Mouse (Mus musculus): Measurements from ENCODE around the gene Vsir.
A peak's percentile ranks its signal among the peaks of the same experiment; 100 is the strongest.

Gene Vsir

DNA sequence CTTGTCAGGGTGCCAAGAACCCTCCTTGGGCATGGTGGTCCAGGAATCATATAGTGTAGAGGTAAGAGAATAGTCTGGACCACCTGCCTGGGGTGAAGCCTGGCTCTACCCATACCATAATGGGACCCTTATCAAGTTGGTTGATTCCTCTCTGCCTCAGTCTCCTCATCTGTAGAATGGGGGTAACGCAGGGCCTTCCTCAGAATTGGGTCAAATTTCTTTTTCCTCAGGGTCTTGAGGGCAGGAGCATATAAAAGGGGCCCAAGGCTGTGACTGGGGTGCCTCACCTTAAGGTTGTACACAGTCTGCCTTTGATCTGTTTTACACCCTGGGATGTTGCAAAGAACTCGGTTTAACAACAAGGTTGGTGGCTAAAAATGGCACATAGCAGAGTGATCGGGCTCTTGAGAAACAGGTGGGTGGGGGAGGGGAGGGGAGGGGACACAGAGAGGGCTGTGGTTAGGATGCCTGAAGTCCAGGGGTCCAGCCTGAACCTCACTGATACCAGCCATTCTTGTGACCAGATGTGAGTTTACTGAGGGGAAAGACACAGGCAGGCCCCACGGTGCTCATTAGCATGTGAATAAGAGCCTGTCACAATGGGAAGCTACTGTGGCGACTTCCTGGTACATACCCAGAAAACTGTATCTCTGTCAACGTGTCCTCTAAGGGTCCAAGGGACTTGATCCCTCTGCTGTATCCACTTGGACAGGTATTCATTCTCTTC lies 43.7 kb downstream of the Vsir start:
- DNase-seq, result no peak

DNA sequence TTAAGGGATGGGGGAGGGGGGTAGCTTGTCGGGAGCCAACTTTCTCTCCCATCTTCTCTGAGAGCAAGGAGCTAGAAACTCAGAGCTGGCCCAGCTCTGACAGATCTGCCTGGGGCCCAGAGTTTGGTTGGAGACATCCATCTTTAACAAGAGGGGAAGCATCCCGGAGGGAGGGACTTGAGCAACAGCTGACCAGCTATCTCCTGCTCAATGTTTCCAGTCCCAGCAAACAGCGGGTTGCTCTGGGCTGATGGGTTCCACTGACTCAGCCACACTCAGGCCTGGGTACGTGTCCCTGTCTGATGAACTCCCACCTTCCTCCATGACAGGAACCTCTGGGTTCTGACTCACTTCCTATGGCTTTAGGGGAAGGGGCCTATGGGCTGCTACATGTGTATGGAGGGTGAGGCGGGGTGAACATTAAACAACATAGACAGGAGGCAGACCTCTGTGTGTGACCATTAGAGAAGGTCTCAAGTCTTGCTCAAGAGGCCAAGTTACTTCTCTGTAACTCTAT lies 44.3 kb downstream of the Vsir start:
- no peak for DNase-seq

DNA sequence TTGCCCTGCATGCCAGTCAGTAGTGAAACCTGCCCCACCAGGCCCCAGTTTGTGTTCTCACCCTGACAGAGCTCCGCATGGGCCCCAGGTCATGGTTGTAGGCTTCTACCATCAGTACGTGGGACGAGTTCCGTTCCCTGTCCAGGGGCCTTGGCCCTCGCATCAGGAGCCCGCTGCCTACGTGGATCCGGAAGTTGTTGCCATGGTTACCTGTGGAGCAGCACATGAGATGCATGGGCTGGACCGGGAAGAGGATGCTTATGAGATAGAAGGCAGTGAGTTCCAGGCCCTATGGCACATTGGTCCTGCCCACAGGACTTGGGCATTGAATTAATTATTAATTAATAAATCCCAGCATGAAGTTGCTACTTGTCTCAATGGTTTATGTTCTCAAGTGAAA lies 45.0 kb downstream of the Vsir start:
- DNase-seq, result no peak

DNA sequence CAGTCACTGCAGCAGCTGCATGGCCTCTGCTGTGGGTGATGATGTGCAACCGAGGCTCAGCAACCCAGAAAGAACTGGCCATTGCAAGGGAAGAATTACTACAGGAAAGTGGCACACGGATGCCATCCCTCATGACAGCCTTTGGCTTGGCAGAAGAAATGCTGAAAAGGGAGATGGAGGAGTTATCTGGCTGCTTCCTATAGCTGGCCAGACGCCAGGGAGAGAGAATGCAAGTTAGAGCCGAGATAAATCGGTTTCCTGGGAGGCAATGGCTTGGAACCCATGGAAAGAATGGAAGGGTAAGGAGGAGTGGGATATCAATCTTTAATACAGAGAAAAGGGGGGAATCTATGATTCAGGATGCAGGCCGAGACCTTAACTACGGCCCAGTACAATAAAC lies 48.3 kb downstream of the Vsir start:
- no peak for DNase-seq

DNA sequence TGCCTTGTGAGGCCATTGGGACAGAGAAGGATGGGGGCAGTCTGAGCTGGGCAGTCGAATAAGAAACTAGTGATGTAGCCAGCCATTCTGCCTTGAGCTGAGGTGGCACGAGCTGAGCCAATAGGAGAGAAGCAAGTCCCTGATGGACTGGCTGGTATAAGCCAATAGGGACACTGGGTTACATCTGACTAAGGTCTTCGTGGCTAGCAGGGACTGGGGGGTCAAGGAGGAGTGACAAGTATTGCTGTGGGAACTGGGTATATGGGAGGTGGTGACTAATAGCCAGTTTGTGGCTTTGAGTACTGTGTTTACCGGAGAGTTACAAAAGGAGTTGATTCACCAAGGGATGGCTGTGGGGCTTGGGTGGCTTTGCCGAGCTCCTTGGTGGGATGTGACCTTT lies 49.0 kb downstream of the Vsir start:
- no peak for DNase-seq

DNA sequence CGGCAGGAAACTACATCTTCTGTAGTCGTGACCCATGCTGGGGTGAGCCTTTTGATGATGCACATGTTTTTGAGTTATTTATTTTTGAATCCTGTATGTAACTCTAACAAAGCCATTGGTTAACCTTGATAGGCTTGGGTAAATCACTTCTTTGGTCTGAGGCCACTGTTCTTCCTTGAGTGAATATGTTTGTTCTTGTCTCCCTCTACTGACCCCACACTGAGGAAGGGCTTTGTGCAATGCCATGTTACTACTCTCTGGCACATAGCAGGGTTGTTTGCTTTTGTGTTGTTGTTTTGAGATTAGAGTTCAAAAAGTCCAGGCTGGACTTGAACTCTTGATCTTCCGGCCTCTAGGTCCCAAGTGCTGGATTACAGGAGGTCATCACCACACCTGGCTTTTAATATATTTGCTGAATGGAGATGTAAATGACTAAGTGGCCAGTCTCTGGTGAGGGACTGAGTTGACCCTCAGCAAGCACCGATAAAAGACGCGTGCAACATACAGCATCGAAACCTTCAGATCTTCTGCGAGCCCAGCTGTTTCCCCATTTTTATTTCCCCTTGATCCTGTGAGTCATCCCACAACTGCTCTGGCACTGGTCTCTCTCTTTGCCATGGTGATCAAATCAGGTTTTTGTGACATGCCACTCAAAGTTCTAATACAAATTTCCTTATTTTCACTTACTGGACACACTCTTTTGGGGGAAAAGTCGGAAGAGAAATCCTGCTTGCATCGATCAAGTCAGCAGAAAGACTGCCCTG lies 51.6 kb downstream of the Vsir start:
- DNase-seq, result no peak

DNA sequence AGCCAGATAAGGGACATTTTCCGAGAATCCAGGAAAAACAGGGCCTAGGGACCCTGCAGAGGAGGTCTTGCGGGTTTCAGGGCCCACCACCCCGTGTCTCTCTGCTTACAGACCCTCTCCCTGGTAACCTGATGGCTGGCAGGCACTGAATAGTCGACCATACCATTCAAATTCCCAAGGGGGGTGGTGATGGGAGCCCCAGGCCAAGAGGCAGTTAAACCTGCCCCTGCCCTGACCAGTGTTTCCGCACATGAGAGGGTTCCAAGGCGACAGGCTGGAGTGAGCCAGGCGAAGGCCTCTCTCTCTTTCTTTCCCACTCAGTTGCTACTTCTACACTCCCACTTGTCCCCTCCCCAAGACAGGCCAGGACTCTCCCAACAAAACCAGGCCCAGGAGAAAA lies 52.8 kb downstream of the Vsir start, which contains the start of gene Gm17455:
Gene Gm17455 (plus strand): TSS at position 278 of the 400 bp plus-strand sequence.
- DNase-seq, result no peak

DNA sequence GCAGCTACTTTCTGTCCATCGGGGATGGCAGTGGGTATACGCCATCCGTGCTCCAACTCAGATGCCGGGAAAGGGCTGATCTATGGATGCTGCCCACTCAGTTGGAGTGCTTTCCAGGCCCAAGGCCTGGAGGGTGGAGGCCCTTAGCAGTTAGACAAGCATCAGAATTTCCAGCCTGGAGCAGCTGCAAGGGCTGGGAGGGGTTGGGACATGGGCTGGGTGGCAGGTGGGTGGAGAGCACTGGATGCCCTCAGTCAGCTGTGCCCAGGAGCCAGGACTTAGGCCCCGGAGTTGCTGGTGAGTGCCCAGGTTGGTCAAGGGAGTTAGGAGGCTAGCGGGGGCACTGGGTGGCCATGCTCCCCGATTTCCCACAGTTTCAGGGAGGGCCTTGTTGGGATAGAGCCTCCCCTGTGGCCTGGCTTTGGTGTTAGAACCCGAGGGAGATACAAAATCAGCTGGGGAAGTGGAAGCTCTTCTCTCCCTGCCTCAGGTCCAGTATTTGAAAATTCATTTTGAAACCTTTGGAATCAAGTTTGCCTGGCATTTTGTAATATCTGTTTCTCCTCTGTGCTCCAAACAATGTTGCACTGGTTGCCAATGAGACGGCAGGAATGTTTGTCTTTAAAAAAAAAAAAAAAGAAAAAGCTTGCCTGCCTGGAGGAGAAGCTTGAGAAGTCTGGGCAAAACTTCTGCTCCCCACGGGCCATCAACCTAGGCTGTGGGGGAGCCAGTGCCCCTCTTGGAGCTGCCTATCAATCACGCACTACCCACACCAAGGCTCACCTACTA lies 54.0 kb downstream of the Vsir start:
- DNase-seq, result no peak

DNA sequence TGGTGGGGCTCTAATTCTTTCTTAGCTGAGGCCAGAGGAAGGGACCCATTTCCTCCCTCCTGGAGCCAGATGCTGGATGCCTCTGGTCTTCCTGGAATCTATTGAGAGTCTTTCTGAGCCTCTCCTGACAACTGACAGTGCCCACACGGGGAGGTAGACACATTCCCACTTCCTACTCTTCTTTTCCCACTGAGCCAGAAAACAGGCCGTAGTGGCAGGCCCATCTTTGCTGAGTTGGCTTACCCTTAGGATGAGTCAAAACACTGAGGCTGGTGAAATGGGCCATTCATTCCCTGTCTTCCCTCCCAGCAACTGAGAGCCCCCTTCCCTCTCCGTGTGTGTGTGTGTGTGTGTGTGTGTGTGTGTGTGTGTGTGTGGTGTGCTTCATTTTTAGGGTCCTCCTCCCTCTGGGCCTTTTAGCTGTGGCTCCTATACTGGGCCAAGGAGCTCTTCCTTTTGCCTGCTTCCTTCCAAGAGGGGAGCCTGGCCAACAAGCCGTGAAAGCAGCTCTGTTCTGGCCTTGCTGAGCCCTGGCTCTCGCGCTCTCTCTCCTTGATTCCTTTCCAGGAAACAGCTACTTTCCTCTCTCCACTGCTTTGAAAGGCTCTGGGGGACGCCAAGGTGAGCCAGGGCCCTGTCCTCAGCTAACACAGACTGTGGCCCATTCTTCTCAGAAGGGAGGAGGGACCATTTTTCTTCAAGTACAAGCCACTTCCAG lies 59.0 kb downstream of the Vsir start:
- no peak for DNase-seq

DNA sequence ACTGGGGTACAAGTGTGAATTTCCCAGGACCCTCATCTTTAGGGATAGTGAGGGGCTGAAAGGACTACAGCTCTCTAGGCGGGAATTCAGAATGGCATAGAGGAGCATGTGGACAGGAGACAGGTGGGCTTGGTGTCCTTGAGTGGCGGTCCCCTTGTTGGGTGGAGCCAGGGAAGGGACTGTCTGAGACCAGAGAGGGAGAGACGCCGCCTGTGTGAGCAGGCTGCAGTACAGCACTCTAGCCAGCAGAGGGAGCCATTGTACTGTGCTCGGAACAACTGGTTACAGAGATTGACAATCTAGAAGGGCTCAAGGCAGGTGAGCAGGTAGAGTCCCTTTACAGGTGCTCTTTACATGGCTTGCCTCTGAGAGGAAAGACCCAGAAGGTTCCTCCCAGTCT lies 61.2 kb downstream of the Vsir start:
- DNase-seq, result peak; percentile 21 to 72

DNA sequence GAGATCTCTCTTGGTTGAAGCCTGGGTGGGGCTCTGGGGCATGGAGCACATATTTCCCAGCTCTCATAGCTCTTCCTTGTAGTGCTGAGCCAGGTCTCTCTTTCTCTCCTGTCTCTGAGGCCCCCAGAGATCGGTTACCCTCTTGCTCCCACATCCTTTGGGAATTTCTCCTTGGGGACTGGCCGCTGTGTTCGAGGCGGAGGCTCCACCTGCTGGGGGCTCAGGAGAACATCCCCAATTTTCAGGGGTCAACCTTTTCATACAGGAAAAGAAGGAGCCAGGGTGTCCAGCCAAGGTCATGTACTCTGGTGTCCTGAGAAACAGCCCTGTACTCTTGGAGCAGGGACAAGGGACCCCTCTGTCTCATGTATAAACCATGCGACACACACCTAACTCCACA lies 65.1 kb downstream of the Vsir start:
- no peak for DNase-seq

DNA sequence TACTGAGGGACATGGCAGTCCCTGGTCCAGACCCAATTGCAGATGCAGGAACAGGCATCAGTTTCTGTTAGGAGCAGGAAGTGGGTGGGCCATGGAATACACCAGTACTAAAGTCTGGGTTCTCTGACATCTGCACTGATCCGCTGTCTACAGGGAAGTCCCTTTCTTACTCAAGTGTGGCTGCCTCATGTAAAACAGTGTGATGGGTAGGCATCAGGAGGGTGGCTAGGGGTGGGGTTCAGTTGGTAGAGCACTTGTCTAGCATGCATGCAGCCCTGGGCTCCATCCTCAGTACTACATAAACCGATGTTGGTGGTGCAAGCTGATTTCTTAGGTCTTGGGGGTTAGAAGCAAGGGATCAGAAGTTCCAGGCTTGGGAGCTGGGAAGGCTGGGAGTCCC lies 67.1 kb downstream of the Vsir start:
- DNase-seq, result no peak

DNA sequence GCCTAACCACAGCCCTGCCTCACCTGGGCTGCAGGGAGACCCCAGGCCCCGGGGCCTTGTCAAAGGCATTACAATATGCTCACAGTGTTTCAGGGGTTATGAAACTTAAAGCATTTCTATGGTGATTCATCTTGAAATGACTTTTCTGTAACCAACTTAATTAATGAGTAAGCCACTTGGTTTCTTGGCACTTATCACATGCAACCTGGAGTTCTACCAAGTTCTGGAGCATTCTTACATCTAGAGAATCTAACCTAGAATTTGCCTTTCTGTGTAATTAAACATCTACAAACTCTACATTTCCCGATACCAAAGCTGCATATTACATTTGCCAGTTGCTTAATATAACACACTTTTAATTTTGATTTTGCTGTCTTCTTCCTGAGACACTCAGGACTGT lies 70.4 kb downstream of the Vsir start:
- DNase-seq, result peak; percentile 10 to 43

DNA sequence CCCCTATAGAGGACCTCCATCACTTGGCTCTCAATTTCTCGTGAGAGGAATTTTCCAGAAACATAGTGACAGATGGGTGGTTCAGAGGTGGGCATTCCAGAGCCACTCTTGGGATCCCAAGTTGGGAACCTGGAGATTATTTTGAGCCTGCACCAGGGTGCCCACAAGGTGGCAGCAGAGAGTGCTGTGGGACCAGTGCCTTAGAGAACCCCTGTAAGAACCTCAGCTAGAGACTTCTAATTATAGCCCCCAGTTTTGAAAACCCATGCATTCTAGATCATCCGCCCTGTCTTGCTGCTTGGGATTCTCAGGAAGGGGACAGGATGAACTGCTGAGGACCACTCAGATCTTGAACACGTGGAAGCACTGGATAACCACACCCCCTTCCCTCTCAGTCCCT lies 71.5 kb downstream of the Vsir start:
- DNase-seq, result peak; percentile 37 to 74

DNA sequence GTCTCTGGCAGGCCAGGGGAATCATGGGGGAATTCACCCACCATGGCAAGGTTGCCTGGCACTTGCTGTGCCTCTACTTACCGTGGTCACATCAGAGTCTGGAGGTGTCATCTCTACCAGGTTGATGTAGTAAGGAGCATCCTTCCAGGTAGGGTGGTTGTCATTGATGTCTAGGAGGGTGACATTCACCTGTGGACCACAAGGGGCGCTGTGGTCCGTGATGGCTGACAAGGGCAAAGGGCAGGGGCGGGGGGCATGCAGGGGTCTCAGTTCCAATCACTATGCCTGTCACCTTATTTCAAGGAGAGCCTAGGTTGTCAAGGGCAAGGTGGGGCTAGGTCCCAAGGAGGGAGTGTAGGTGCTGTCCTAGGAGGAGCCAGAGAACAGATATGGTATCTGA lies 73.0 kb downstream of the Vsir start:
- no peak for DNase-seq

Data from kidney, adult 8-10 months (tissue).